Mouse (Mus musculus) hindbrain, embryonic 15.5 days (tissue): ENCODE results near the gene Ttyh2. TPM values are rescaled to one million over a fixed set of nuclear protein-coding genes. Genes with fewer than 3 reads are reported as not detected.
A peak's percentile ranks its signal among the peaks of the same experiment; 100 is the strongest.

Source experiments
- ATAC-seq: fragments of 200-750 bp; cut with Nextera tagmentation; 2 replicates; pipeline ENCODE4 v1.8.0; 2017; ENCODE audit warnings: low read depth, moderate number of reproducible peaks, moderate TSS enrichment; ENCODE audit not compliant: low FRiP score
- H3K27ac ChIP-seq: fragments of 300-500 bp; sonication (generic); replicated peaks from 2 replicates; pipeline ENCODE4 v1.5.1; 2015; ENCODE audit warnings: mild to moderate bottlenecking, inconsistent platforms
- H3K27me3 ChIP-seq: fragments of 300-500 bp; sonication (generic); 2 replicates; pipeline ENCODE4 v1.6.1; 2015; ENCODE audit warnings: control low read depth, inconsistent platforms
- H3K36me3 ChIP-seq: fragments of 300-500 bp; sonication (generic); 2 replicates; pipeline ENCODE4 v1.6.1; 2015; ENCODE audit warnings: control low read depth, inconsistent platforms
- H3K4me1 ChIP-seq: fragments of 300-500 bp; sonication (generic); replicated peaks from 2 replicates; pipeline ENCODE4 v1.6.1; 2015; ENCODE audit warnings: control low read depth, inconsistent platforms
- H3K4me2 ChIP-seq: fragments of 300-500 bp; sonication (generic); 2 replicates; pipeline ENCODE4 v1.6.1; 2015; ENCODE audit warnings: moderate library complexity, mild to moderate bottlenecking, inconsistent platforms
- H3K4me3 ChIP-seq: fragments of 300-500 bp; sonication (generic); 2 replicates; pipeline ENCODE4 v1.5.1; 2015; ENCODE audit warnings: mild to moderate bottlenecking, inconsistent platforms
- H3K9ac ChIP-seq: fragments of 300-500 bp; sonication (generic); 2 replicates; pipeline ENCODE4 v1.6.1; 2015; ENCODE audit warnings: inconsistent platforms
- H3K9me3 ChIP-seq: fragments of 300-500 bp; sonication (generic); 2 replicates; pipeline ENCODE4 v1.6.1; 2016; ENCODE audit warnings: control low read depth, inconsistent platforms
- WGBS: fragments of 180-500 bp; shearing (Covaris S2); methylation state at CpG from one replicate; pipeline ENCODE4 v1.1.7; 2015; 5-methylcytosine and 5-hydroxymethylcytosine counted together
- polyA plus RNA-seq: library from polyadenylated mRNA; unstranded; fragments of >200 nt; fragmentation: Nextera tagmentation; extraction: Ambion mirVana; gene quantifications from 2 replicates; pipeline ENCODE4 v1.2.1, GENCODE M21; 2015

Ttyh2 gene
- polyA plus RNA-seq, 1 experiment from 2014 or later = 35.1 TPM

GRCm38 (mm10) chr11:114745134-114745533, 69.9 kb downstream of the Ttyh2 start:
- Histone ChIP-seq H3K27ac (no peak overlapping the region), H3K27me3 (no peaks in the 10 kb centered on the region), H3K9ac (0 out of 2 replicates have a peak overlapping the region, but pooled peaks have one; percentile 36), H3K4me3 (no peak overlapping the region), H3K36me3 (no peaks in the 10 kb centered on the region), H3K4me2 (peak overlapping the region; percentile 59), H3K9me3 (no peaks in the 10 kb centered on the region), H3K4me1 (peaks cover 18% of the 10 kb centered on the region)
- ATAC-seq = peak; percentile 86
- 2% methylated on average over 12 of the region's 12 CpGs for WGBS

- Histone ChIP-seq H3K27ac (no peak overlapping the region), H3K4me1 (0 out of 2 replicates have a peak, but pooled peaks cover 3% of the 10 kb centered on the region)
- 77% methylated on average over 12 of the region's 12 CpGs for WGBS
Observed at GRCm38 (mm10) chr11:114747564-114748138, 72.4 kb downstream of the Ttyh2 start.

GRCm38 (mm10) chr11:114764820-114765818, 89.9 kb downstream of the Ttyh2 start, which contains the start of gene Kif19a:
Gene Kif19a (plus strand): TSS chr11:114765388.
- peak; percentile 63 for ATAC-seq
- no peaks in the 10 kb centered on the region for H3K9me3 ChIP-seq
- peak within 1 kb of the TSS; percentile 92 for H3K4me2 ChIP-seq
- H3K27ac ChIP-seq = no peak within 1 kb of the TSS
- peaks cover 11% of the 10 kb centered on the region for H3K4me1 ChIP-seq
- H3K4me3 ChIP-seq = peak within 1 kb of the TSS; percentile 48
- peak within 1 kb of the TSS; percentile 29 for H3K9ac ChIP-seq
- H3K27me3 ChIP-seq = peaks cover 23% of the 10 kb centered on the region
- WGBS = 2% methylated on average over 45 of the region's 51 CpGs
- no peaks in the 10 kb centered on the region for H3K36me3 ChIP-seq

More at GRCm38 (mm10) chr11:114747564-114748138, 72.4 kb downstream of the Ttyh2 start:
- ATAC-seq = no peak
- no peak overlapping the region for H3K4me2 ChIP-seq
- H3K4me3 ChIP-seq = no peak overlapping the region
- H3K36me3 ChIP-seq = no peaks in the 10 kb centered on the region
- no peaks in the 10 kb centered on the region for H3K9me3 ChIP-seq
- no peak overlapping the region for H3K9ac ChIP-seq
- no peaks in the 10 kb centered on the region for H3K27me3 ChIP-seq

- ATAC-seq = no peak
- Histone ChIP-seq H3K27me3 (peaks cover 19% of the 10 kb centered on the region), H3K27ac (no peak overlapping the region), H3K9ac (no peak overlapping the region), H3K4me1 (peaks cover 9% of the 10 kb centered on the region), H3K4me2 (no peak overlapping the region), H3K9me3 (no peaks in the 10 kb centered on the region), H3K4me3 (no peak overlapping the region), H3K36me3 (no peaks in the 10 kb centered on the region)
- 31% methylated on average over 6 of the region's 6 CpGs for WGBS
Observed at GRCm38 (mm10) chr11:114769911-114770310, 94.7 kb downstream of the Ttyh2 start.

Other genes with a start within 250 kb of the Ttyh2 start
- gene Rpl38, start 6.9 kb upstream of the Ttyh2 start, polyA plus RNA-seq = 747 and 837 TPM in 2 replicates
- gene Dnaic2, start 52.0 kb downstream of the Ttyh2 start, polyA plus RNA-seq = 2.5 and 3.1 TPM in 2 replicates
- gene Kif19a, start 90.0 kb downstream of the Ttyh2 start, polyA plus RNA-seq = 0.51 and 0.93 TPM in 2 replicates
- gene Btbd17, start 120.5 kb downstream of the Ttyh2 start, polyA plus RNA-seq = 26.0 and 26.4 TPM in 2 replicates
- gene Gpr142, start 123.5 kb downstream of the Ttyh2 start, polyA plus RNA-seq = not detected in 2 replicates
- 8.5 and 11.6 TPM in 2 replicates for gene Gprc5c, start 175.7 kb downstream of the Ttyh2 start, polyA plus RNA-seq
- gene Cd300a, start 214.6 kb downstream of the Ttyh2 start, polyA plus RNA-seq = 1.4 and 1.7 TPM in 2 replicates